Mouse (Mus musculus) intestine, embryonic 16.5 days (tissue): ENCODE results near the gene Nup93. TPM values are rescaled to one million over a fixed set of nuclear protein-coding genes. Genes with fewer than 3 reads are reported as not detected.

Experiments
- ATAC-seq: fragments of 200-750 bp; cut with Nextera tagmentation; 2 replicates; pipeline ENCODE4 v1.8.0; 2017; ENCODE audit warnings: moderate TSS enrichment, moderate library complexity
- H3K27ac ChIP-seq: fragments of 300-500 bp; sonication (generic); 2 replicates; pipeline ENCODE4 v1.5.1; 2014; ENCODE audit warnings: mild to moderate bottlenecking, low read length
- H3K27me3 ChIP-seq: fragments of 300-500 bp; sonication (generic); replicated peaks from 2 replicates; pipeline ENCODE4 v1.6.1; 2014; ENCODE audit warnings: low read length, control low read depth, mixed read lengths; ENCODE audit not compliant: control insufficient read depth, insufficient read depth
- H3K36me3 ChIP-seq: fragments of 300-500 bp; sonication (generic); 2 replicates; pipeline ENCODE4 v1.6.1; 2014; ENCODE audit warnings: low read length, control low read depth; ENCODE audit not compliant: control insufficient read depth, insufficient read depth
- H3K4me1 ChIP-seq: fragments of 300-500 bp; sonication (generic); 2 replicates; pipeline ENCODE4 v1.6.1; 2014; ENCODE audit warnings: low read length, control low read depth, mixed read lengths; ENCODE audit not compliant: control insufficient read depth, insufficient read depth
- H3K4me2 ChIP-seq: fragments of 300-500 bp; sonication (generic); 2 replicates; pipeline ENCODE4 v1.6.1; 2014; ENCODE audit warnings: low read depth, low read length, control low read depth
- H3K4me3 ChIP-seq: fragments of 300-500 bp; sonication (generic); 2 replicates; pipeline ENCODE4 v1.5.1; 2014; ENCODE audit warnings: mild to moderate bottlenecking, low read length
- H3K9ac ChIP-seq: fragments of 300-500 bp; sonication (generic); 2 replicates; pipeline ENCODE4 v1.6.1; 2014; ENCODE audit warnings: low read depth, low read length
- H3K9me3 ChIP-seq: fragments of 300-500 bp; sonication (generic); 2 replicates; pipeline ENCODE4 v1.6.1; 2016; ENCODE audit warnings: low read length, control low read depth; ENCODE audit not compliant: control insufficient read depth
- WGBS: fragments of 180-500 bp; shearing (Covaris S2); extraction: QIAGEN DNeasy Blood & Tissue Kit; methylation state at CpG from one replicate; pipeline ENCODE4 v1.1.7; 2014; 5-methylcytosine and 5-hydroxymethylcytosine counted together
- polyA plus RNA-seq: library from polyadenylated mRNA; unstranded; fragments of >200 nt; fragmentation: Nextera tagmentation; extraction: Ambion mirVana; gene quantifications from 2 replicates; pipeline ENCODE4 v1.2.1, GENCODE M21; 2015

Nup93 gene
- polyA plus RNA-seq, 1 experiment from 2014 or later = 66.4 TPM

GRCm38 (mm10) chr8:94174619-94175213, 39.6 kb upstream of the Nup93 start:
- H3K27me3 ChIP-seq = peaks cover 33% of the 10 kb centered on the region
- H3K27ac ChIP-seq = no peak overlapping the region

GRCm38 (mm10) chr8:94177716-94178390, 36.5 kb upstream of the Nup93 start:
- Histone ChIP-seq H3K4me3 (peak overlapping the region; percentile 63; the same call in 1 of the 2 replicates), H3K4me2 (peak overlapping the region; percentile 75), H3K9ac (no peak overlapping the region), H3K36me3 (no peaks in the 10 kb centered on the region), H3K9me3 (no peaks in the 10 kb centered on the region), H3K4me1 (peaks cover 10% of the 10 kb centered on the region), H3K27ac (peak overlapping the region; percentile 83), H3K27me3 (peaks cover 18% of the 10 kb centered on the region)
- no peak for ATAC-seq
- WGBS = 61% methylated on average over 7 of the region's 7 CpGs

More at GRCm38 (mm10) chr8:94174619-94175213, 39.6 kb upstream of the Nup93 start:
- H3K4me2 ChIP-seq = no peak overlapping the region
- H3K4me1 ChIP-seq = peaks cover 14% of the 10 kb centered on the region
- no peak overlapping the region for H3K4me3 ChIP-seq
- no peaks in the 10 kb centered on the region for H3K9me3 ChIP-seq
- WGBS = 41% methylated on average over 7 of the region's 7 CpGs
- no peaks in the 10 kb centered on the region for H3K36me3 ChIP-seq
- no peak for ATAC-seq
- H3K9ac ChIP-seq = no peak overlapping the region

GRCm38 (mm10) chr8:94178857-94179712, 35.3 kb upstream of the Nup93 start, which contains the start of gene Mt1:
Gene Mt1 (plus strand): TSS chr8:94179082.
- ATAC-seq = peak; percentile 89
- Histone ChIP-seq H3K4me3 (peak within 1 kb of the TSS; percentile 63), H3K27me3 (peaks cover 8% of the 10 kb centered on the region; the same call in 1 of the 2 replicates), H3K4me1 (peaks cover 12% of the 10 kb centered on the region), H3K27ac (peak within 1 kb of the TSS; percentile 83), H3K36me3 (no peaks in the 10 kb centered on the region), H3K4me2 (peak within 1 kb of the TSS; percentile 75), H3K9ac (peak within 1 kb of the TSS; percentile 78), H3K9me3 (no peaks in the 10 kb centered on the region)
- WGBS = under 1% methylated on average over 50 of the region's 50 CpGs

- H3K9me3 ChIP-seq = no peaks in the 10 kb centered on the region
- ATAC-seq = no peak
- H3K27ac ChIP-seq = peak overlapping the region; percentile 83
Observed at GRCm38 (mm10) chr8:94179713-94180560, 34.4 kb upstream of the Nup93 start.

GRCm38 (mm10) chr8:94180561-94180908, 33.8 kb upstream of the Nup93 start:
- H3K4me1 ChIP-seq = peaks cover 13% of the 10 kb centered on the region
- peaks cover 4% of the 10 kb centered on the region; the same call in 1 of the 2 replicates for H3K27me3 ChIP-seq
- no peaks in the 10 kb centered on the region for H3K9me3 ChIP-seq
- H3K4me3 ChIP-seq = peak overlapping the region; percentile 63
- peak overlapping the region; percentile 75 for H3K4me2 ChIP-seq
- peak overlapping the region; percentile 83; the same call in 1 of the 2 replicates for H3K27ac ChIP-seq
- H3K9ac ChIP-seq = peak overlapping the region; percentile 78; the same call in 1 of the 2 replicates
- no peak for ATAC-seq
- H3K36me3 ChIP-seq = no peaks in the 10 kb centered on the region
- 70% methylated on average over 1 of the region's 1 CpGs for WGBS

More at GRCm38 (mm10) chr8:94179713-94180560, 34.4 kb upstream of the Nup93 start:
- Histone ChIP-seq H3K36me3 (no peaks in the 10 kb centered on the region), H3K9ac (peak overlapping the region; percentile 78), H3K4me3 (peak overlapping the region; percentile 63), H3K4me2 (peak overlapping the region; percentile 75), H3K27me3 (peaks cover 4% of the 10 kb centered on the region; the same call in 1 of the 2 replicates), H3K4me1 (peaks cover 12% of the 10 kb centered on the region)
- WGBS = 6% methylated on average over 25 of the region's 25 CpGs

GRCm38 (mm10) chr8:94182055-94182929, 32.1 kb upstream of the Nup93 start:
- Histone ChIP-seq H3K9ac (peak overlapping the region; percentile 58), H3K4me2 (peak overlapping the region; percentile 58), H3K36me3 (no peaks in the 10 kb centered on the region), H3K9me3 (no peaks in the 10 kb centered on the region), H3K27me3 (peaks cover 15% of the 10 kb centered on the region), H3K4me1 (peaks cover 28% of the 10 kb centered on the region), H3K27ac (peak overlapping the region; percentile 90), H3K4me3 (peak overlapping the region; percentile 35)
- no peak for ATAC-seq
- WGBS = 48% methylated on average over 13 of the region's 13 CpGs

- Histone ChIP-seq H3K4me3 (peak overlapping the region; percentile 35), H3K27me3 (peaks cover 15% of the 10 kb centered on the region), H3K27ac (peak overlapping the region; percentile 90), H3K4me1 (peaks cover 31% of the 10 kb centered on the region), H3K36me3 (no peaks in the 10 kb centered on the region), H3K9me3 (no peaks in the 10 kb centered on the region), H3K9ac (peak overlapping the region; percentile 58), H3K4me2 (peak overlapping the region; percentile 58)
- WGBS = 1% methylated on average over 16 of the region's 16 CpGs
- ATAC-seq = peak; percentile 60
Observed at GRCm38 (mm10) chr8:94183117-94183516, 31.2 kb upstream of the Nup93 start.

GRCm38 (mm10) chr8:94184357-94184843, 30.0 kb upstream of the Nup93 start:
- peaks cover 15% of the 10 kb centered on the region for H3K27me3 ChIP-seq
- H3K4me1 ChIP-seq = peaks cover 30% of the 10 kb centered on the region
- peak overlapping the region; percentile 58 for H3K9ac ChIP-seq
- H3K4me2 ChIP-seq = peak overlapping the region; percentile 58
- no peaks in the 10 kb centered on the region for H3K36me3 ChIP-seq
- ATAC-seq = no peak
- H3K27ac ChIP-seq = peak overlapping the region; percentile 90
- no peak overlapping the region for H3K4me3 ChIP-seq
- 26% methylated on average over 12 of the region's 12 CpGs for WGBS
- no peaks in the 10 kb centered on the region for H3K9me3 ChIP-seq
